Mouse (Mus musculus) spleen, postnatal 10 days (tissue): Measurements from ENCODE around the gene Cyp19a1.

Experiments used
- DNase-seq, 2 experiments: peaks; one replicate each; pipeline ENCODE4 v3.0.0; 2021 to 2022; ENCODE audit warnings: low spot score in 2 of 2

Gene Cyp19a1

DNA sequence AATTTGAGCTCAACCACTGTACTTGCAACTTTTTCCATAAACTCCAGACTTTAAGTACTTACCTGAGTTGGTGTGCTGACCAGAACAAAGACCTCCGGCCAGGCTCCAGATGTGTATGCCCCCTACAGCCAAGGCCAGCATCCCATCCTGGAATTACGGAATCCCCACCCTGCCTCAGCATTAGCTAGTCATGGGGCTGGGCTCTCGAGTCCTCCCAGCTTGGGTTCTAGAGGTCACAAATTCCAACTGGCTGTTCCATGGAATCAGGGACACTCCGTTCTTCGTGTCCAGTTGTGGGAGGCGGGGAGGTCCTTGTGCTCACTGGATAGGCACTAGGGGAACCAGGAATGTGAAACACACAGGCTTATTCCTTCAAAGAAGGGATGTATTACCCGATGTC is at the start of gene Cyp19a1:
TSS of gene Cyp19a1 (minus strand) at position 101 of the 400 bp plus-strand sequence.
- no peak for DNase-seq

DNA sequence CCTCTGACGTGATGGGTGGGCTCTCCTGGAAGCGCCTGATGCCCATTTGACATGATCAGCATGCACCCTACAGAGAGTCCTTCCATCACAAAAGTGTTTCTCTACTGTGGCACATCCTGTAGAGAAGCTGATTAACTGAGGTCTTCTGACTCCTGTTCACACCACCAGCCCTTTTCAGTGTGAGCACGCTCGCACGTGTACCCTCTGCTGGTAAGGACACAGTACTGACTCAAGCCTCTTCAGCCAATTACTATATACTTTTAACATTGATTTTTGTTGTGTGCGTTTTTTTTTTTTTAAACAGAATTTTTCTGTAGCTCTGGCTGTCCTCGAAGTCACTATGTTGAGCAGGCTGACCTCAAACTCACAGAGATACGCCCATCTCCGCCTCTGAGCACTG is 48.5 kb upstream of the Cyp19a1 start:
- no peak for DNase-seq

DNA sequence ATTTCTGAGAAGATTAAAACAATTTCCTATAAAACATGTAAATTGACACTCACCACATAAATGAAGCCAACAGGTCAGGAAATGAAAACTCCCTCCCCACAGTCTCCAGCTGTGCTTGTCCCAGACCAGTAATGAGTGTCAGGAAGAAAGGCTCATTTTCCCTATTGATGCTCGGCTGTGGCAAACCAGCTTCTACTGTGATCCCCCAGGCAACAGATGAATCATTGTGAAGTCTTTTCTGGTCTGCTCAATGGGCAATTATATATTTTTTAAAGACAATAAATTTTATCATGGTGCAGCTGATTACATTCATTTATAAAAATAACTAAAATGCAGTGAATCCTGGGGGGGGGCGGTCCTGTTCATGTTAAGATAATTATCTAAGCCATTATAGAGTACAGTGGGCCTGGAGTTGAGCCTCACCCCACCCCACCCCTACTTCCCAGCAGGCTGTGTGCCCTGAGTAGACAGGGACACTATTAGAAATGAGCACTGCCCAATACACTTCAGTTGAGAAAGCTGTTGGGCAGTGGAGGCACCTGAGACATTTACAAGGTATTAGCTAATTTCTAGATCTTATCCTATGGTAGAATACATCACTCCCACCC is 40.9 kb upstream of the Cyp19a1 start:
- DNase-seq, result no peak

- no peak for DNase-seq
These were observed 40.3 kb upstream of the Cyp19a1 start for GRCm38 (mm10) chr9:54308209-54308608.

- no peak for DNase-seq
These were observed 33.3 kb upstream of the Cyp19a1 start for GRCm38 (mm10) chr9:54301255-54301654.

DNA sequence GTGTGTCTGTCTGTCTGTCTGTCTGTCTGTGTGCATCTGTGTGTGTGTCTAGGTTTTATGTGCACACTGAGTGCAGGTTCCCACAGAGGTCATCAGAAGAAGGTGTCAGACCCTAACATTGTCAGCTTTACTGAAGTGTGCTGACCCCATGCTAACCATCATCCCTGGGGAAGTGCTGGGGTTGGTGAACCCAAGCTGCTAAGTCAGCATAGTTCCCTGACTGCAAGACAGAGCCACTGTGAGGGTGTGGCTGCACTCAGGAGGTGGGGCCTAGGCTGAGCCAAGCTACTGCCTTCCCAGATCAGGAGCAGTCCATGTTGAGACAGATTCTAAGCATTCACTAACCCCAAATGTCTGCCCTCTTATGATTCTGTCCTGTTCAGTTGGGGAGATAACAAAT is 31.9 kb upstream of the Cyp19a1 start:
- DNase-seq, result no peak

GRCm38 (mm10) chr9:54299389-54299788 is 31.5 kb upstream of the Cyp19a1 start:
- DNase-seq, result no peak

DNA sequence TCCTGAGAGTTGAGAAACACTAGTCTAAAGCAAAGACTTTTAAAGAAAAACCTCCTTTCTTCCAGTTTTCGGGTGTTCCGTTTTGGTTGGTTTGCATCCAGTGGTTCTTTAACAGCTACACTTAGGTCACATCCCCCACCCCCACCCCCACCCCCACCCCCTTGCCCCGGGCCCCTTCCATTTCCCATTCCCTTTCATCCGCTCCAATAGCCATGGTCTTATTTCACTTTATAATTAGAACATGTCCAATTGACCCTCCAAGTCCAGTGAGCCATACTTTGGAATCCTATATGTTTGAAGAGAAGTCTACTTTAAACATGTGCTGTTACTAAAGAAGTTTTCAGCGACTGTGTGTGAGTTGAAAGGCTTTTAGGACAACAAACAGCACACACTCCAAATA is 19.9 kb upstream of the Cyp19a1 start:
- DNase-seq, result no peak

- no peak for DNase-seq
These were observed 18.5 kb upstream of the Cyp19a1 start, which contains the start of gene Gldn for GRCm38 (mm10) chr9:54286331-54286987. Gene Gldn (plus strand): TSS chr9:54286486.

DNA sequence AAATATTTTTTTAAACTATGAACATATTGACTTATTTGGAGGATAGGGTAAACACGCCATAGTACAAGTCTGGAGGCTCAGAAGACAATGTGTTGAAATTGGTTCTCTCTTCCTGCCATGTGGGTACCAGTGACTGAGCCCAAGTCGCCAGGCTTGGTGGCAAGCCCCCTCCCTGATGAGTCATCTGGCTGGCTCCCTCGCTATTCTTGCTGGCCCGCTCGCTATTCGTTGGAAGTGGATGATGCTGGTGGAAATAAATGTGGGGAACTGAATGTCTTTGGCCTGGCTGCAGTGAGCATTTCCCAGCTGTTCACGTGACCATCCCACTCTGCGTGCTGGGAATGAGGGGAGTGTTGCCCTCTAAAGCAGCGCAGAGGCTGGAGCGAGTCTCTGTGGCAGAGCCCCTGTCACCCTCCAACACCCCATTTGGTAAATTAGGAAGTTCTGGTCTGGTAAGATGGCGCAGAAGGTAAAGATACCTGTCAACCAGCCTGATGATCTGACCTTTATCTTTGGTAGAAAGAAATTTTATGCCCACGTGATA is 11.2 kb upstream of the Cyp19a1 start:
- no peak for DNase-seq

- DNase-seq, result no peak
These were observed 7.4 kb upstream of the Cyp19a1 start for GRCm38 (mm10) chr9:54275283-54275682.

DNA sequence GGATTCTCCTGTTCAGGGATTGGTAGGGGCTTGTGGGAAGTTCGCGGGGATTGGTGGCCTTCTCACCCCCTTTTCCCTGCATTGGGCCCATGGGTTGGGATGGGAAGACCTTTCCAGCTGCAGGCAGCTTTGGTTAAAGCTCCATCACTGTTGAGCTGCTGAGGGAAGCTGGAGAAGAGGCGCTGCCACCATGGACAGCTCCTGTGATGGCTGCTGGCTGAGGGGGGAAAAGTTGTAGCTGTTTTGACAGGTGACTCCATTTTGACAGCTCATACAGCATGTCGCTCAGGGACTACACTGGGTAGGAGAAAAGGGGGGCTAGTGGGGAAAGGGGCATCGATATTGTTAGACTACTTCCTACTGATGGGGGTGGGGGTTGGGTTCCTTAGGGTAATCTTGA is 3.0 kb upstream of the Cyp19a1 start:
- no peak for DNase-seq

DNA sequence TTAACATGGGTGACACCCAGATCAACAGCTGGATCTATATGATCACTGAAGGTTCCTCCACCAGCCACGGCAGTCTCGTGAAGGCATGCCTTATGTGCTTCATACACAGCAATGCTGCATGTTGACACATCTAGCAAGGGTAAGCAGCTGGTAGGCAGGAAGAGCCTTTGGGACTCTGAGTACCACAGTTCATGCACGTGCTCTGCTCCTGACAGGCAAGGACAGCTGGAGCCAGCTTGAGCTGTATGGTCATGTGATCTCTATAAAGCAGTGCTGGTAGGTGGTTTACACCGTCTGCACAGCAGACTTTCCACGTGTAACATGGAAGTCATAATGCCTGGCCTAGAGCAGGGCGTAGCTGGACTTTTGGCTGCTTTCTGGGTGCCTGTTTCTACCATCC is 2.1 kb upstream of the Cyp19a1 start:
- no peak for DNase-seq

DNA sequence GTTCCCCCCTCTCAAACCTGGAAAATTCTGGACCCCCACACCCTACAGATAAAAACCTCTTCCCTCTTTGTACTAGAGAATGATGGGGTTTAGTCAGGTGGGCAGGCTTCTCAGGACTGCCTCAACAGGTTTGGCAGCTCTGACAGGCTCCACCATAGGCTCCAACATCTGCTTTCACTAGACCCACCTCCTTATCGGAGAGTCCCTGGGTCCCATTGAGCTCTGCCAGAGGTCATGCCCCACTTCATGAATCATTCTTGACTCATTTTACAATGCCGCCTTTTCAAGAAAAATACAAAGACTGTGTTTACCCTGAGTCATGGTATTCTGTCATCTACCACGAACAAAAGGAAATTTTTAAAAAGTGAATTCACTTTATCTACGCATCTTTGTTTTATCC is 3.2 kb downstream of the Cyp19a1 start:
- no peak for DNase-seq

GRCm38 (mm10) chr9:54244869-54245665 is 22.8 kb downstream of the Cyp19a1 start:
- DNase-seq, result no peak

GRCm38 (mm10) chr9:54227580-54227979 is 40.3 kb downstream of the Cyp19a1 start:
- no peak for DNase-seq

DNA sequence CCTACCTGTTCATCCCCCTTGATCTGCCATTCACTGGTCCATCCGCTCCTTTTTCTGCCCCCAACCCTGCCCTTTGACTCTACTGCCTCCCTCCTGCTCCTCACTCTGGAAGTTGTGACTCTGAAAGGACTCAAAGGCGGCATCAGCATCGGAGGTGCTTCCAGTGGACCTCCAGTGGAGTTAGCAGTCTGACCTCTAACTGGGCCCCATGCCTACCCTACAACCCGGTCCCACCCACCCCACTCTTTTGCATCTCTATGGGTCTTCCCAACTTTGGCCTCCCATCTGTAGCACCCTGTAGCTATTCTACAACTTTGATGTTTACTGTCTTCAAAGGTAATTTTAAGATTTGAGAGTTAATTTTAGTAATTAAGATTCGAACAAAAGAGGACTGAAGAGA is 51.4 kb downstream of the Cyp19a1 start:
- DNase-seq, result no peak

- no peak for DNase-seq
These were observed 53.0 kb downstream of the Cyp19a1 start for GRCm38 (mm10) chr9:54214881-54215280.

DNA sequence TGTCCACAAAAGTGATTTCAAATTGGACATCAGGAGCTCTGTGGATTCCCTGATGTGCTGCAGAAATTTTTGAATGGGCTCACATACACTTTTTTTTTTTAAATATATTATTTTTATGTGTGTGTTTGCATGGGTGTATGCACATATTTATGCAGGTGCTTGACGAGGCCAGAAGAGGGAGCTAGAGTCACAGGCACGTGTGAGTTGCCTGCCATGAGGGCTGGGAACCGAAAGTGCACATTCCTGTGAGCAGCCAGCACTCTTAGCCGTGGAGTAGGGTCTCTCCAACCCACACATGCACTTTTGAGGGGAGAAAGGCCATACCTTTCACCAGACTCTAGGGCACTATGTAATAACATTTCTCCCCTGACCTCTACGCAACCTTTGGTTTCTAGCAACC is 73.1 kb downstream of the Cyp19a1 start:
- no peak for DNase-seq

- DNase-seq, result no peak
These were observed 76.5 kb downstream of the Cyp19a1 start for GRCm38 (mm10) chr9:54191435-54191834.

- DNase-seq, result no peak
These were observed 85.4 kb downstream of the Cyp19a1 start for GRCm38 (mm10) chr9:54182484-54182883.

DNA sequence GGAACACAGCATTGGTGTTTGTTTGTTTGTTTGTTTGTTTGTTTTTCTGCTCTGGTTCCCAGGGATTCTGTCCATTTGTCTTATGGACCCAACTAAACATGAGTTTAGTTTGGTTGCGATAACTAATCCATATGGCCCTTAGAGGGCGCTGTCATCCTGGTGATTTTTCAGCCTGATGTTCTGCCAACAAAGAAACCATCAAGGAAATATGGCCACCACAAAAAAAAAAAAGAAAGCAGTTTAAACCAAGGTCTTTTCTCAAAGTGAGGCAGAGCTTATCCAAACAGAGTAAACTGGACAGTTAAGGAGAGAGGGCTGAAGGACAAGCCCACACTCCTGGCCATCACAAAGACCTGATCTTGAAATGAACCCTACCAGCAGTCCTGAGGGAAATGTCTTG is 86.6 kb downstream of the Cyp19a1 start:
- DNase-seq, result no peak

DNA sequence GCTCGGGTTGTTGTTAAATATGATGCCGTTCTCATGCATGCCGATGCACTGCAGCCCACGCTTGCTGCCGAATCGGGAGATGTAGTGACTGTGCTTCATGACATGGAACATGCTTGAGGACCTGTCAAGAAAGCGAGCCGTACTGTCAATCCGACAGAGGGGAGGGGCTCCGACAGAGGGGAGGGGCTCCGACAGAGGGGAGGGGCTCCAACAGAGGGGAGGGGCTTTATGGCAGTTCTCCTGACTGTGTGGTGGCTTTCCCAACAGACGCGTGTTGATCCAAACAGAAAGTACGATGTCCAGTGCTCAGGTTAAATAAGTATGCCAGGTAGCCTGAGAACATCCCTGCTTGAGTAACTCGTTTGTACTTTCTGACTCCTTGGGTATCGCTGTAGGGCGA is 87.7 kb downstream of the Cyp19a1 start:
- no peak for DNase-seq
